Mouse (Mus musculus) adrenal gland, postnatal 10 days (tissue): ENCODE results near the gene Camk2d. TPM values are rescaled to one million over a fixed set of nuclear protein-coding genes. Genes with fewer than 3 reads are reported as not detected.

ENCODE experiments used
- DNase-seq: peaks from one replicate; pipeline ENCODE4 v3.0.0; 2021; ENCODE audit warnings: mixed read lengths
- total RNA-seq, 2 experiments: library from RNA; stranded (reverse); gene quantifications; 2 replicates each; pipeline ENCODE4 v1.2.3; 2021

The Camk2d gene
- total RNA-seq, 2 experiments from 2014 or later: 65.2 to 73.8 TPM

DNA sequence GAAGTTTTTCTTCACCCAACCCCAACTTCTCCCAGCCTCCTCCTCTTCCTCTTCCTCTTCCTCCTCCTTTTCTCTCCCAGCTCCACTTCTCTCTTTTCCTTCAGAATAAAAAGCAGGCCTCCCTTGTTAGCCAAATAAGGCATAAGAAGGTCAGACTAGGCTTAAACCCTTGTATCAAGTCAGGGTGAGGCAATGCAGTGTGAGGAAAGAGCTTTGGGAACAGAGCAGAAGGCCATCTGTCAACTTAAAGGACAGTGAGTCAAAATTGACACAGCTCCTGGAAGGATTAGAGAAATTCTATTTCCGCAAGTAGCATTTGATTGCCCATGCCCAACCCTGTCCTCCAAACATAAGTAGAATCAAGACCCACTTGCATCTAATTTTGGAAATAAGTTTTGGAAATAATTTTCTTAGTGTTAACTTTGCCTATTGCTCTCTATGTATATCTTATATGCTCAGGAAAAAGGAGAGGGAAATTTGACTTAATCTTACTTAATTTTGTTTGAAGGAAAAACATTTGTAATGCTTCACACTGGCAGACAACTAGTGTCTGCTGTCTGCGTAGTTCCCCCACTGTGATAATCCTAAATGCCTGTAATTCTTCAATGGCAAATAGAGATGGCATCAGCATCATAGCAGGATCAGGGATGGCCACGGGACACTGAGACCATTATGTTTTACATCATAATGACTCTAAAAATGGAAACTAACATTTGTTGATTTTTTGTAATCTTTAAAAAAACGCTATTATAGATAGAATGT is 16.8 kb downstream of the Camk2d start:
- peak; percentile 53 for DNase-seq

DNA sequence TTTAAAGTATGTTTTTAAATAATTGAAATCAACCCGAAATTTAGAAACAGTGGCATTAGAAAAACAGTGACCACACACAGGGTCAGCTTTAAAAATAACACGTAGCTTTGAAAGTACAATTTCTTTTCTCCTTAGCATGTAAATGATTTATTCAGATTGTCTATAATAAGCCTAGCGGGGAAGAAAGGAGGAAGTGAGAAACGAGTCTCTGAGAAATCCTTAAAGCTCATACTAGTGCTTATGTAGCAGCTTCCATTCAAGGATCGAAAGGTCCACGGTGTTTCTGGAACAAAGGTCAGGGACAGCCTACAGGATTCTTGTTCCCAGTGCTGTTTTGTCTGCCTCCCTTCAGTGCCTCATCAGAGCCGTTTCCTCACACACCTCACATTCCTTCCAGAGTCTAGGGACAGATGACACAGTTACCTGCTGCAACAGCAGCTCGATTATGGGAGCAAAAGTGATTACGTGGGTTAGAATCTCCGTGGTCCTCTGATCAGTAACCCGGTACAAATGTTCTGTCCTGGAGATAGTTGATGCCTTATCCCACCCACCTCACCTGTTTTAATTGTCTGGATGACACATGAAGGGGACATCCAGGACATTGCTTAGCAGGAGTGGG is 17.5 kb downstream of the Camk2d start:
- DNase-seq: no peak

DNA sequence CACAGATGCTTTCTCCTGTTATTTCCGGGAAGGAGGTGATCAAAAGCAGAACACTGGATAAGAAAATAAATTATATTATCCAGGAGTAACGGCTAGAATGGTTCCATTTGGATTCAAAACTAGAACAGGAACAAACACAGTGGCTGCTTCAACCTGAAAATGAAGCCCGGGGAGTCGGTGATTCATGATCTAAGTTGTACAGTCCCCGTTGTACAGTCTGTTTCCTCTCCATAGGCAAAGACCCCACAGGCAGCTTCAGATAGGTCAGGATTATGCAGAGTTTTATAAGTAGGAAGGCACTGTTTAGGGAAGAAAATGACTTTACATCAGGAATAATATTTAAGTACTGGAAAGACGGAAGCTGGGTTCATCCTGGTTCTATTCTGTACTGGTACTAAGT is 19.2 kb downstream of the Camk2d start:
- no peak for DNase-seq

DNA sequence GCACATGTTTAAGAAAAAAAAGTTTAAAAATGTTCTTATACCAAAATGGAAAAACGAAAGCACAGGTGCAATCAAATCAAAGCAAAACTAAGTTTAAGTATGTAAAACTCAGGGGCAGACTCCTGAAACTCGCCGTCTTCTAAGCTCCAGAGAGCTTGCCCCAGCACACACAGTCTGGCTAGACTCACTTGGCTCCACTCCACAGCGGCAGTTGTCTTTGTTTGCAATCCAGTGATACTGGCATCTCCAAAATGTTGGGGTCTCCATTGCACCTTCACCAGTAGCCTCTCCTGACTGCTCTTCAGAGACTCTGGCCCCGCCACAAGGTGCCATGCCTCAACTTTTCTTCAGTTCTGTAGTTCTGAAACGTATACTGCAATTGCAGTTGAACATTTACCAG is 24.1 kb downstream of the Camk2d start:
- DNase-seq: no peak

- DNase-seq: no peak
Observed at GRCm38 (mm10) chr3:126622509-126622908, 26.4 kb downstream of the Camk2d start.

DNA sequence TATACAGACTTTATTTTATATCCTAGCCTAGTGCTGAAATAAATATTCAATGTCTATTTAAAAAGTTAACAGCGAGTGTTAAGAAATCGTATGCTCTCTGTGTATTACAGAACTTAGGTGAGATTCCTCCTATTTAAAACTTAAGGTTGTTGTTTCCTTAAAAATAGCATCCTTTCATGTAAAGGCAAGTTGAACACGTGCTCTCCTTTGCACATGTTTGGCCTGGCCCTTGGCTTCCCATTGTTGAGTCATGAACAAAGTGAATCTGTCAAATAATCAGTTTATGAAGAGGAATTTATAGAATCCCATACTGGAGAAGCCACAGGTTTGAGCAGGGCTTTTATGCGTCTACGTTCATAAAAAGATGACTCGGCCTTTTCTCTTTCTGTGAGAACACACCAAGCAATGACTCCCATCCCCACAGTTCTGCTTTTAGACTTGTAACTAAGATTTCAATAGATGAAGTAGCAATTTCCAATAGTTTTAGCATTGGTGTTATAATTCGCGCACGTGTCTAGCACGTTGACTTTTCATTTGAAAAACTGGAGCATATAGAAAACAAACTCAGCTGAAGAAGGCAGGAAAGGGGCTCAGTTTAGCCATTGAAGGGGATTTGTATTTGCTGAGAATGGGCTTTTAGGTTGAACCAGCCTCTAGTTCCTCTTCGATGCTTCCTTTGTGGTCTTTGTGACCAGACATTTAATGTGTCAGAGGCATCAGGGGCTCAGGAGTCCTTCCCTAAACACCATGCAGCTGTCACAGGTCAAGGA is 29.1 kb downstream of the Camk2d start:
- no peak for DNase-seq

GRCm38 (mm10) chr3:126625764-126626040 is 29.6 kb downstream of the Camk2d start:
- no peak for DNase-seq

DNA sequence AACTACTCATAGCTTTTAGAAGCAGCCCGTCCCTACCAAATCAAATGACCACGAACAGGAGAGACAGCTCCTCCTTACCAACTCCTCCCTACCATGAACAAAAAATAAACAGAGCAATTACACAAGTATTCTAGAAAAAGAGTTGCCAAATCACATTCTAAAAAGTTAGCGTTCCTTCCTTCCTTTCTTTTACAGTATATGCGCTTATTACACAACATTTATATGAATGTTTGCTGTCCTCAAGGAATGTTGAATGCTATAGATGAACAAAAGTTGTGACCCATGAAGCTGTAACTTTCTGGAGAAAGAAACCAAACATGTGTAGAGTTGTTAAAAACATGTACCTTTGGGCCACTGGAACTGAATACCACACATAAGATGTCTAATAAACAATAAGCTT is 31.9 kb downstream of the Camk2d start:
- no peak for DNase-seq

DNA sequence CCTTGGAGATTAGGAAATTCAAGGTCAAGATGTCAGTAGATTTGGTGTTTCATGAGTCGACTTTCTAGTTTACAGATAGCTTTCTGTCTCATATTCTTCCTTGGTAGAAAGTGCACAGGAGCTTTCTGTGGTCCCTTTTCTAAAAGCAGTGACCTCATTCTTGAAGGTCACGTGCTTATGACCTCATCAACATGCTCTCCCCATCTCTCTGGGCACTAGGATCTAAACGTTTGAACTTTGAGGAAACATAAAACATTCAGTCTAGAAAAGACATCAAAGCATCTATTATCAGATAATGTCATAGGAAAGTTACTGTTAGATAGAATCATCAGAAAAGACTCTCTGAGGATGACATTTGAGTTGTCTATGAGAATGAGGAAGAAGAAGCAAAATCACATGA is 32.3 kb downstream of the Camk2d start:
- no peak for DNase-seq

- no peak for DNase-seq
Observed at GRCm38 (mm10) chr3:126629040-126629439, 32.9 kb downstream of the Camk2d start.

DNA sequence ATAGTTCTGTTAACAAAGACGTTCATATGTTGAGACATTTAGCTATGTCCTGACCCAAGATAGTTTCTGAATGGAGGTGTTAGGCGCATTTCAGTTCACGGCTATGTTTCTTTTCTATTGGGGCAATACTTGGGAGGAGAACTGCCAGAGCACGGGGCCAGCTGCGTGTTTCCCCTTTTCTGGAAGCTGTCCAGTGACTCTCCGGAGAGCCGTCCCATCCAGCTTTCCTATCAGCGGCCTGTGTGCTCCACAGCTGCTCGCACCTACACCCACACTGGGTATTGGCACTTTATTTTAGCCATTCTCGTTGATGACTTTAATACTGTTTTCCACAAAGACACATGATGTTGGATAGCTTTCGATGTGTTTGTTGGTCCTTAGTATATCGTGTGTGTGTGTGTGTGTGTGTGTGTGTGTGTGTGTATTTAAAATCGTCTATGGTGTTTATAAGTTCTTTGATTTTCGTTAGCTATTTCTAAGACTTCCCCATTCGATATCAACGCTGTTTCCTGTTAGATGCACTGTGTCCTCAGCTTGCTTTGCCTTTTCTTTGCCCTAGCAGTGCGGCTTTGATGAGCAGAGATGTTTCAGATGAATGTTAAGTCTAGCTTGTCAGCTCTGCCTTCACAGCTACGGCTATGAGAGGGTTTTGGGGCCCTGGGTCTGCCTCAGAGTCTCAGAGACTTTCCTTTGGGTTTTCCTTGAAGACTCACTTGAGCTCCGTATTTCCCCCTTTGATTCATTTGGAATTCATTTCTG is 34.2 kb downstream of the Camk2d start:
- DNase-seq: peak; percentile 56

DNA sequence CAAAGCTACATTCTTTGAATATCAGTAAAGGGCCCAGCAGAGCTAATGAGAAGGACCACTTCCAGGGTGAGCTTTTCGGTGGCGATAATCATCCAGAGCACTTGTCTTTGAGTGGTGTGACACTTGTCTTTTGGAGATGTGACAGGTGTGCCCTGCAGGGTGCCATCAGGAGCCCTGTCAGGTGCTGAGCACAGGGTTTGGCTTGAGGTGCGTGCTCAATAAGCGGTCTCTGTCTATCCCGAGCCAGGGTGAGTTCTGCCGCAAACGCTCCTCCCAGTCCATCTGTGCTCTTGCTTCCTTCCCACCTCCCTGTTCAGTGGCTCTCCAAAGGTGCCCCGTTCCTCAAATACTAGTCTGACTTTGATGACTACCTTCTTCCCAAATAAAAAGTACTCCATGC is 35.5 kb downstream of the Camk2d start:
- DNase-seq: no peak

DNA sequence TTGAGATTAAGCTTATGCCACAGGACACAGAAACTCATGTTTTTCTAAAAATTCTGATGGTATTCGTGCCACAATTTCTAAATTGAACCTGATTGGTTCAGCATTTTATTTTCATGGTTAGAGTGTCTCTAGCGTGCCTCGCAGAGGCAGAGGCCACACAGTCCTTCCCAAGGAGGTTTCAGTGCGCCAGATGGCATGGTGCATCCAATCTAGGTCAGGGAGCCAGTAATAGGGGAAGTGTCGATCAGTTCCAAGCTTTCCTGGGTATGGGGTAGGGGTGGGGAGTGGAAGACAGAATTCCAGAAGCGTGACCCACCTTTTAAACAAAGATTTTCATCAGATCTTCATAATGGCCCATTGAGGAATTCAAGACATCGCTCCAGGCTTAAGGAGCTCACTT is 36.5 kb downstream of the Camk2d start:
- DNase-seq: no peak

- DNase-seq: no peak
Observed at GRCm38 (mm10) chr3:126634171-126634570, 38.1 kb downstream of the Camk2d start.

DNA sequence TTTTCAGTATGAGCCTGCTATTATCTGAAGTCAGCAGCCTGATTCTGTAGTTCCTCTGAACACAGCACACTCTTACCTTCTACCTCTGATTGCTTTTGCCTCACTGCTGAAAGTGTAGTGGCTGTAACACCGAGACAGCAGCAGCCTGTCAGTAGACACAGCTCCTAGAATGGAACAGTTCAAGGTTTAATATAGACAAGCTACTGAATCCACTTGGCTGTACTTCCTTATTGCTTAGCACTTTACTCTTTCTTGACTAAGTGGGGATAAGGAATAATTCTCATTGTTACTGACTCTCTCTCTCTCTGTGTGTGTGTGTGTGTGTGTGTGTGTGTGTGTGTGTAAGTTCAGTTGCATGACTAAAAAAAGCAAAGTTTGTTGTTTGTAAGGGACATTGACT is 42.2 kb downstream of the Camk2d start:
- no peak for DNase-seq

- peak; percentile 52 for DNase-seq
Observed at GRCm38 (mm10) chr3:126639098-126639513, 43.0 kb downstream of the Camk2d start.

DNA sequence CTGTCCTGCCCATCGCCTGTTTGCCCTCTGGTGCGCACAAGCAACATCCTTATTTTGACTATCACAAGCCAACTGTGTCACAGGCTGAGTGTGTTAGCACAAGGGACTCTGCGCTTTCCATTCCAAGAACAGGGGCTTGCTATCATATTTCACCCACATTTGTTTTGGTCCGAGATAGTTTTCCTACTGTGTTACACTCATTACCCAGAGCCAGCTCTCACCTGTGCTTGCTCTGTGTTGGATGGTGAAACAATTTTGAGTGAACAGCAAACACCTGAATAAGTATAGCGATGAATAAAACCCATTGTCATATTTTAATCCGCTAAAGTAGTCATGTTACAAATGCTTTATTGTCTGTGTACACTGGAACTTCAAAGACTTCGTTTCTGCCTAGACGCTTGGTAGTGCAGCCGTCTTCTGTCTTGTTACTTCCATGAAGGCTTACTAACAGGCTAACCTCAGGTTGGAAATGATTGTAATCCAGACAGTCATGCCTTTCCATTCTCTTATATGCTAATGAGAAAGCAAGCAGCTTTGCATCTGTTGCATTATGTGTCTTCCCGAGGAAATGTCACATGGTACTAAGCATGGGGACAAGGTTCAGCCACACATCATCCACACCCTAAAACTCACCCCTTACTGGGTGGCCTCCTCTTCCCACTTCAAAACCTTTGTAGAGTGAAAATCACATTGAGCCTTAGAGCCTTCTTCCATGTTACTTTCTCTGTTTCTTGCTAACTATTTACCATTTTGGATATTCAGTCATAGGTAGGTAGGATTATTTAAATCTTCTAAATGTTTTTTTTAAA is 44.5 kb downstream of the Camk2d start:
- DNase-seq: no peak

DNA sequence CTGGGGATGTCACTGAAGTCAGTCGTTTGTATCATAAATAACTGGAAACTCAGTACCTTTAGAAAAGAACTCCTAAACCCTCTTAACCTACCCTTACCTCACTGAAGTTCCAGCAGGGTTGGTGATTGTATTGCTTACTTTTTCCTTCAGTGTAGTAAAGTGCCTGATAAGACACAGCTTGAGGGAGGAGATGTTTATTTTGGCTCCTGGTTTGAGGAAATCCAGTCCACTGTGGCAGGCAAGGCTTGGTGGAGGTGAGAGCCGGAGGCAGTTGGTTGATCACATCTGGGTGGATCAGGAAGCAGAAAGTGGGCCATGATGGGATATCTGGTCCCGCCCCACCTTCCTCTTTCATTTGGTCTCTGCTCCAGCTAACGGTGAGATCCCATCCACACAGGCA is 45.3 kb downstream of the Camk2d start:
- no peak for DNase-seq

DNA sequence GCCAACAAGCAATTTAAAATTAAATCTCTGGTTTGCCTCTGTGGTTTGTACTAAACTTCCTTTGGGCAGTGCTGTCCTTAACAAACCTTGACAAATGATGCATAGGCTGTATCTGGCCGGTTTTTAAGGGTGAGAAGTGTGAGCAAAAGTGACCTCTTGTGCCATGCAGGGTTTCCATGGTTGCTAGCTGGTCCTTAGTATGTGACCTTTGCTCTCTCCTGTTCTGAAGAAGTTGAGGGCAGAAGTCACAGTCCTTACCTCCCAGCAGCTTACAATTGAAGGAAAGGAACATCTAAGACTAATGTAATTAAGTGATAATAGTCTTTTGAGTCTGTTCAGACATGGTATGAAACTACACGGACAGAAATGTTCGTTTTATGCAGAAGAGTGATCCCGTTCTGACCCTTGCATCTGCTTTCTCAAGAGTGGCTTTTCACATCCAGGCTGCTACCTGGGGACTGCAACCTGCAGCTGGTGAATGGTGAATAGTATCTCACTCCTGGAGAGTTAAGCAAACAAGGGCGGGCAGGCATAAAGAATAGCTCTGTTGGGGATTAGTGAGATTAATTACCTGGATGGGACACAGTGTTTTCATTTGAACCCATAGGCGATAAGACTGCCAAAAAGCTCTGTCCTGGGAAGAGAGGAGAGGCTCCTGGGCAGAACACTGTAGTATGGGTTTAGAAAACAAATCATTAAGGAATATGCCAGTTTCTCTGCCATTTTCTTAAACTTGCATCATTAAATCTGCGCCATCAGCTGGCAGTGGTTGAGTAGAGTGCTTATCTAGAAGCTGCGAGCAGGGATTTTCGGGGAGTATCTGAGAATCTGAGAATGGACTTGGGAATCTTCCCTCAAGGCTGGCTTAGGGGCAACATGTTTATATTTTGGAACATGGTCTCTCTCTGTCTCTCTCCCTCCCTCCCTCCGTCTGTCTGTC is 47.2 kb downstream of the Camk2d start:
- no peak for DNase-seq

DNA sequence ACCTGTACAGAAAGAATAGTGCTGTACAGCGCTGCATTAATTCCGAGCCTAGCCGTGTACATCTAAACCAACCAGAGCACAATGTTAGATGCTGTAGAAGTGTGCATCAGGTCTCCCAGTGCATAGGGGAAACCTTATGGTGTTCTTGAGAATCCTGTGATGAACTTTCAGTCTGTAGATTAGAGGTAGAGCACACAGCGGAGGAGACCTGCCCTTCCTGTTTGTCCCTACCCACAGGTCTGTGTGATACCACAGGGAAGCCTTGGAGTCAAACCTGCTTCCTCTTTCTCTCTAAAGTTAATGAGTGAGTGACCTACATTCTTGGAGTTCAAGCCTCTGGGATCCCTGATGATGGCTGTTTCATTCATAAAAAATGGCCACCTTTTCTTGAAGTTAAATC is 54.2 kb downstream of the Camk2d start:
- DNase-seq: no peak

GRCm38 (mm10) chr3:126650747-126651146 is 54.6 kb downstream of the Camk2d start:
- DNase-seq: no peak
